Mouse (Mus musculus) T-cell, adult 66 days (primary cell): Measurements from ENCODE around the gene Cyp3a25. TPM values are rescaled to one million over a fixed set of nuclear protein-coding genes. Genes with fewer than 3 reads are reported as not detected.

Source experiments
- total RNA-seq, 2 experiments: library from RNA; stranded (reverse); gene quantifications; 3 replicates in 1 of 2; 4 replicates in 1 of 2; pipeline ENCODE4 v1.2.4; 2023

Gene Cyp3a25
- not detected for total RNA-seq

DNA sequence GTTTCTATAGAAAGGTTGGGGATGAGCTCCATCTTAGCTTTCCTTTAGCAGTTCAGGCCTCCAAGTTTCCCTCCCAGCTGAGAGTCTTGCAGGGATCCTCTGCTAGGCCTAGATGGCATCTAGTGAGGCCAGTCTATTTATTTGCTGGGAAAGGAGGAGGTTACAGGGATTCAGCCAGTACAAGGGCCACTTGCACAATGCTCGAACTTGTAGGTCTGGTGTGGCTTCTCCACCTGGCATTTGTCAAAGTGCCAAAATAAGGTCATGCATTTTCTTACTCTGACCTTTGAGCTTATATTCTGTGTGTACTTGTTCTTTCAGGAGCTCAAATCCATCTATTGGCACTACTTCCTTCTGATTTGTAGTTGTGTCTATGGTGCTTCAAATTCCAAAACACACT lies at the start of gene Cyp3a25:
Gene Cyp3a25 (minus strand): TSS at position 110 of the 400 bp plus-strand sequence.

Other genes with a start within 250 kb of the Cyp3a25 start
- gene Cyp3a44, start 203.7 kb downstream of the Cyp3a25 start, total RNA-seq: not detected
- not detected for gene Cyp3a11, start 129.7 kb downstream of the Cyp3a25 start, total RNA-seq
- not detected for gene Cyp3a59, start 69.6 kb upstream of the Cyp3a25 start, total RNA-seq
- gene Gm5565, start 150.9 kb upstream of the Cyp3a25 start, total RNA-seq: not detected
- not detected for gene Gm6309, start 161.1 kb upstream of the Cyp3a25 start, total RNA-seq
- gene 1700001J03Rik, start 175.7 kb upstream of the Cyp3a25 start, total RNA-seq: 1 to 10 TPM; 2.3 to 3.4 TPM
- 10 to 100 TPM; 51.2 to 61.0 TPM for gene Rnf6, start 211.9 kb upstream of the Cyp3a25 start, total RNA-seq
- gene Cdk8, start 221.6 kb upstream of the Cyp3a25 start, total RNA-seq: 10 to 100 TPM; 66.4 to 68.3 TPM